ENCODE assay signal across 13 mouse cellular contexts in the genomic region with DNA sequence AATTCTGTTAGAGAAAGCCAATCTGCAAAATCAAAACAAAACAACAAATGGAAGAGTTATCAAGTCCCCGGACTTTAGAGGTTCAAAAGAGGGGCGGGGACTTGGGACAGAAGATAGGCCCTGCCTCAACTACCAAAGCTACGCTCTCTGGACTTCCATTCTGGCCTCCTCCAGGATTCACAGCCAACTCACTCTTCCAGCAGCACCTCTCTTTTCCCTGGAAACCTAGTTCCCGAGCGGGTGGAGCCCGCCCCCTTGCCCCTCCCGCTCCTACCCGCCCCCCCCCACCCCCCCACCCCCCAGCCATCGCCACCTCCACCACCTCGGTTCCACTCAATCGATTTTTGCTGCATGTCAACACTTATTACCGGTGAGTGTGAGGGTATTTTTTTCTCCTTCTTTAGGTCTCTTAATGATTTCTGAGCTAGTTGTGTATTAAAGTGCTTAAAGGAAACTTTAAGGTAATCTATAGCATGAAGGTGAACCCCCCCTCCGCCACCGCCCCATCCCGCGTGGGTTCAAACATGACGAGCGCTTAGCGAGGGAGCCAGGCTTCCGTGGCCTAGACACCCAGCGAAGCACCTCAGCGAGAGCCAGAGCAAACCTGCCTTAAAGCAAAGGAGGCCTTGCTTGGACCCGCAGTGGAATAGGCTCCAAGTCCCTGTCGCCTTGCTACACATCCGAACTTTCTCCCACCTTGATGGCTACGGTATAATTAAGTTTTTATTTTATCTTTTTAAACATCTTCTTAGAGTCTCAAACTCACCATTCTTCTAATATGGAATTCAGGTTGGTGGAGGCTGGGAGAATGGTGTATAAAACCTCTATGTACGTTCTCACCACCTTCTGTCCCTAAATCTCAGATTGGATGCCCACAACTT. TPM values are rescaled to one million over a fixed set of nuclear protein-coding genes. Genes with fewer than 3 reads are reported as not detected.
DNase-seq lines count a peak whose midpoint lies in the region; ATAC-seq lines count a peak whose summit lies in the region.
"Had no signal": no experiment of that assay in that cellular context is flagged by ENCODE, and none has a peak within 500 bp of the region (broad histone marks: within the 10 kb centered on the region; RNA-seq: fewer than 3 reads in every experiment).

No protein-coding gene starts in this region.

- WGBS in heart, embryonic 10.5 days = 4% methylated on average over 27 of the region's 27 CpGs
- 3% methylated on average over 27 of the region's 27 CpGs for WGBS in kidney, embryonic 16.5 days
- WGBS in embryonic facial prominence, embryonic 10.5 days = 2% methylated on average over 26 of the region's 27 CpGs
- WGBS in limb, embryonic 11.5 days = 2% methylated on average over 24 of the region's 27 CpGs

- ATAC-seq in kidney, embryonic 16.5 days (ENCODE audit: low FRiP score, low TSS enrichment) = no peak
- ATAC-seq in limb, embryonic 11.5 days (ENCODE audit: insufficient number of reproducible peaks, low FRiP score, low TSS enrichment, low read depth) = no peak

- peak overlapping the region; percentile 53 for H3K4me3 ChIP-seq in heart, embryonic 10.5 days
- H3K4me3 ChIP-seq in kidney, embryonic 16.5 days (ENCODE audit: low read length) = peak overlapping the region; percentile 10
- H3K4me3 ChIP-seq in embryonic facial prominence, embryonic 10.5 days = 0 out of 2 replicates have a peak overlapping the region, but pooled peaks have one; percentile 18
- H3K4me3 ChIP-seq in limb, embryonic 11.5 days (ENCODE audit: low read depth, low read length) = no peak overlapping the region
- H3K4me3 ChIP-seq: forebrain, embryonic 12.5 days had no signal

- peaks cover 29% of the 10 kb centered on the region for H3K4me1 ChIP-seq in heart, embryonic 10.5 days
- peaks cover 8% of the 10 kb centered on the region; the same call in 1 of the 2 replicates for H3K4me1 ChIP-seq in kidney, embryonic 16.5 days (ENCODE audit: insufficient read depth, low read length)
- peaks cover 46% of the 10 kb centered on the region for H3K4me1 ChIP-seq in embryonic facial prominence, embryonic 10.5 days
- H3K4me1 ChIP-seq in limb, embryonic 11.5 days (ENCODE audit: control insufficient read depth, insufficient read depth, low read length) = no peaks in the 10 kb centered on the region

- H3K9me3 ChIP-seq in heart, embryonic 10.5 days = no peaks in the 10 kb centered on the region
- H3K9me3 ChIP-seq in kidney, embryonic 16.5 days (ENCODE audit: low read length) = no peaks in the 10 kb centered on the region
- H3K9me3 ChIP-seq in embryonic facial prominence, embryonic 10.5 days = no peaks in the 10 kb centered on the region
- H3K9me3 ChIP-seq in limb, embryonic 11.5 days (ENCODE audit: control insufficient read depth, low read length) = no peaks in the 10 kb centered on the region
- H3K9me3 ChIP-seq: forebrain, embryonic 12.5 days had no signal

- peak overlapping the region; percentile 50 for H3K27ac ChIP-seq in heart, embryonic 10.5 days
- H3K27ac ChIP-seq in kidney, embryonic 16.5 days (ENCODE audit: low read length) = peak overlapping the region; percentile 68
- H3K27ac ChIP-seq in embryonic facial prominence, embryonic 10.5 days (replicated peaks) = no peak overlapping the region
- H3K27ac ChIP-seq in limb, embryonic 11.5 days (replicated peaks; ENCODE audit: low read depth, low read length) = no peak overlapping the region
- H3K27ac ChIP-seq: forebrain, embryonic 12.5 days; liver, embryonic 14.5 days had no signal

- DNase-seq in heart, embryonic 10.5 days (ENCODE audit: low spot score) = no peak
- no peak for DNase-seq in heart, adult 9 months (ENCODE audit: low spot score in 2 of 2)
- DNase-seq in kidney, postnatal 14 days = no peak
- DNase-seq in embryonic facial prominence, embryonic 10.5 days (ENCODE audit: low spot score) = peak; percentile 52
- DNase-seq in limb, embryonic 11.5 days (ENCODE audit: low spot score) = peak; percentile 56
- no peak for DNase-seq in urinary bladder, postnatal 4 days (ENCODE audit: low spot score in 2 of 2)
- DNase-seq in adrenal gland, postnatal 4 days (ENCODE audit: low spot score in 2 of 2) = no peak
- DNase-seq: cerebellum, postnatal 25 days had no signal

- H3K9ac ChIP-seq in kidney, embryonic 16.5 days (replicated peaks; ENCODE audit: low read length) = peak overlapping the region; percentile 38; the same call in 1 of the 2 replicates
- no peak overlapping the region for H3K9ac ChIP-seq in limb, embryonic 11.5 days (ENCODE audit: low read length)
- H3K9ac ChIP-seq: forebrain, embryonic 12.5 days; liver, embryonic 14.5 days had no signal

- H3K4me2 ChIP-seq in kidney, embryonic 16.5 days (replicated peaks; ENCODE audit: low read depth, low read length) = peak overlapping the region; percentile 16; the same call in 1 of the 2 replicates
- no peak overlapping the region for H3K4me2 ChIP-seq in limb, embryonic 11.5 days (ENCODE audit: low read depth, severe bottlenecking)
- H3K4me2 ChIP-seq: forebrain, embryonic 12.5 days had no signal

- H3K36me3 ChIP-seq in heart, embryonic 10.5 days = no peaks in the 10 kb centered on the region
- no peaks in the 10 kb centered on the region for H3K36me3 ChIP-seq in kidney, embryonic 16.5 days (ENCODE audit: insufficient read depth, low read length)
- H3K36me3 ChIP-seq in embryonic facial prominence, embryonic 10.5 days (replicated peaks) = no peaks in the 10 kb centered on the region
- no peaks in the 10 kb centered on the region for H3K36me3 ChIP-seq in limb, embryonic 11.5 days (ENCODE audit: control insufficient read depth, insufficient read depth, low read length)
- H3K36me3 ChIP-seq: forebrain, embryonic 12.5 days; G1E had no signal

- peaks cover 88% of the 10 kb centered on the region for H3K27me3 ChIP-seq in heart, embryonic 10.5 days (ENCODE audit: insufficient read depth, poor library complexity, severe bottlenecking)
- peaks cover 90% of the 10 kb centered on the region for H3K27me3 ChIP-seq in kidney, embryonic 16.5 days (ENCODE audit: insufficient read depth, low read length)
- peaks cover 100% of the 10 kb centered on the region for H3K27me3 ChIP-seq in embryonic facial prominence, embryonic 10.5 days (replicated peaks; ENCODE audit: low read depth, poor library complexity, severe bottlenecking)
- peaks cover 72% of the 10 kb centered on the region for H3K27me3 ChIP-seq in limb, embryonic 11.5 days (ENCODE audit: control insufficient read depth, insufficient read depth, low read length)

RNA-seq across cellular contexts. Expression of gene Pitx2, which starts 21.9 kb away (rescaled TPM):
- polyA plus RNA-seq in heart, embryonic 10.5 days (2016; fragmentation: Nextera tagmentation; extraction: Ambion mirVana) = 35.1 and 60.0 TPM in 2 replicates
- polyA plus RNA-seq in kidney, embryonic 16.5 days (2015; fragmentation: Nextera tagmentation; extraction: Ambion mirVana) = 7.2 and 10.3 TPM in 2 replicates
- polyA plus RNA-seq in embryonic facial prominence, embryonic 10.5 days (2016; fragmentation: Nextera tagmentation; extraction: Ambion mirVana) = 41.4 and 43.8 TPM in 2 replicates
- polyA plus RNA-seq in limb, embryonic 11.5 days (2014; fragmentation: Nextera tagmentation; extraction: Ambion mirVana) = 37.6 and 43.1 TPM in 2 replicates
- 1 to 10 TPM in 1 of 2 experiments, under 1 TPM in 1; 0.53 to 1.5 TPM for total RNA-seq in adrenal gland, postnatal 4 days (2021)
- total RNA-seq: left cerebral cortex, postnatal 14 days had no signal
- polyA plus RNA-seq: G1E had no signal

Comparison
In these comparisons a context has a peak if more than half of its experiments do, and no peak if none do; other contexts are left out.
1. DNase-seq: peak in embryonic facial prominence, embryonic 10.5 days (single experiment) and limb, embryonic 11.5 days (single experiment); none in heart, embryonic 10.5 days (single experiment), heart, adult 9 months (0 of 2), kidney, postnatal 14 days (single experiment), urinary bladder, postnatal 4 days (0 of 2) and adrenal gland, postnatal 4 days (0 of 2).
2. H3K27ac ChIP-seq: peak in heart, embryonic 10.5 days (single experiment) and kidney, embryonic 16.5 days (single experiment); none in embryonic facial prominence, embryonic 10.5 days (single experiment) and limb, embryonic 11.5 days (single experiment).